Mouse (Mus musculus): Measurements from ENCODE around the gene Cby1. TPM values are rescaled to one million over a fixed set of nuclear protein-coding genes. Genes with fewer than 3 reads are reported as not detected.
"Not testable (repeated sequence)": the region's sequence is repeated elsewhere in the genome, so short reads cannot be mapped to it uniquely, and the experiment has no call there.

Gene Cby1
- total RNA-seq (2021): 10 to 100 TPM; 30.9 to 35.5 TPM

- DNase-seq: peak; percentile 97
Measured at GRCm38 (mm10) chr15:79658531-79659375, at the start of gene Cby1, which contains the start of gene Fam227a. TSS of gene Cby1 (plus strand) at chr15:79659199. TSS of gene Fam227a (minus strand) at chr15:79658956.

DNA sequence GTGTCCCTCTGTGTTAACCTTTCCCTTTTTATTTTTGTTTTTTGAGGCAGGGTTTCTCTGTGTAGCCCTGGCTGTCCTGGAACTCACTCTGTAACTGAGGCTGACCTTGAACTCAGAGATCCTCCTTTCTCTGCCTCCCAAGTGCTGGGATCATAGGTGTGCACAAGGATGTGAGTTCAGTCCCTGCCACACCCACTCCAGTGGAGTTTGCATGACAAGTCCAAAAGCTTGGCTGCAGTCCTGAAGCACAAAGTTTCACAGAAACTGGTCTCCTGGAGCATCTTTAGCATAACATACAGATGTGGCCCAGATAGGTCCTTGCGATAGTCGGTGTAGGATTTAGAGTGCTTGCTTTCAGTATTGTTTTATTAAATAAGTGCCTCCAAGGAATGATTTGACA is 49.8 kb upstream of the Cby1 start:
- no peak for DNase-seq

DNA sequence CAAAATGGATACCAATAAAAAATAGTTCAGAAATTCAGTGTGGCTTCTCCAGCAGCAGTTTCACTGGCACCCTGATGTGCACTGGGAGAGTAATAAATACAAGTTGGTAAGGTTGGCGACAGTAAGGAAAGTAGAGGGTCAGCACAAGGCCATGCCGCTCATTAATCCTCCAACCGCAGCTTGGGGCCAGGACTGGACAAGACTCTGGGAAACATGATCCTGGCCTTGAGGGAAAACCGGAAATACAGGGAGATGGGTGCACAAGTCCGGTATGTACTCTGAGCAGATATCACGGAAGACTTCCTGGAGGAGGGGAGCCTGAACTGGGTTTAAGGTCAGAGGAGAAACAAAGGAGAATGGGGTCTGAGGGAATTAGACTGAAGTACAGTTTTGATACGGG is 43.5 kb upstream of the Cby1 start:
- no peak for DNase-seq

DNA sequence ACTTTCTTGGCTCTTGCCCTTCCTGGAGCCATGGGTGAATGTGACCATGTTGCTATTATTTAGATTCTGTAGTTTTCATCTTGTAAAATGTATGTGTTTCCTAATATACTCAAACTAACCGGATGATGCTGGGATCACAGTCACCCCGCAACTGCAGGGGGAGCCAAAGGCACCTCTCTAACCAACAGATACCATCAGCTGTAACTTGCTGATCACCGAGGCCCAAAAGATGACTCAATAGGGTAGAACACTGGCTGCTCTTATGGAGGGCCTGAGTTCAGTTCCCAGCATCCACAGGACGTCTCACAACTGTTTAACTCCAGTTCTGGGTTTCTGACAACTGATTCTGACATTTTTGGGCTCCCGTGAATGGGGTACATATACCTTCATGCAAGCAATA is 42.3 kb upstream of the Cby1 start:
- no peak for DNase-seq

DNA sequence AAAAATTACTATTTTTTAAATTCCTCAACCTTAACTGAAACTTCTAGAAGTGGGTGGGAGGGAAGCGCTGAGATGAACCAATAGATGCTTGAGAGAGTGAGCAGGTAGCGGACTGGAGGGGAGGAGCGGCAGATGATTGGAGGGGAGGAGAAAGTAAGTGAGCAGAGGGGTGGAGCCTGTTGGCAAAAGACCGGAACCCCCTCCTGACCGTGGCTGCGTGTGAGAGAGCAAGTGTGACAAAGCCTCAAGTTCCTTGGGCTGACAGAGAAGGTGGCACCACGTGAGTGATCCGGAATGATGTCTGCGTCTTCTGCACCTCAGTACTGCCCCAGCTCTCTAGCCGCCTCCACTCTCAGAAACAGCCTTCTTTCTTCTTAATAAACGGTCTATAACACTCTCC is 41.9 kb upstream of the Cby1 start:
- no peak for DNase-seq

GRCm38 (mm10) chr15:79618456-79618855 is 40.5 kb upstream of the Cby1 start:
- no peak for DNase-seq

- DNase-seq: no peak
Measured at GRCm38 (mm10) chr15:79619770-79620414, 39.1 kb upstream of the Cby1 start.

DNA sequence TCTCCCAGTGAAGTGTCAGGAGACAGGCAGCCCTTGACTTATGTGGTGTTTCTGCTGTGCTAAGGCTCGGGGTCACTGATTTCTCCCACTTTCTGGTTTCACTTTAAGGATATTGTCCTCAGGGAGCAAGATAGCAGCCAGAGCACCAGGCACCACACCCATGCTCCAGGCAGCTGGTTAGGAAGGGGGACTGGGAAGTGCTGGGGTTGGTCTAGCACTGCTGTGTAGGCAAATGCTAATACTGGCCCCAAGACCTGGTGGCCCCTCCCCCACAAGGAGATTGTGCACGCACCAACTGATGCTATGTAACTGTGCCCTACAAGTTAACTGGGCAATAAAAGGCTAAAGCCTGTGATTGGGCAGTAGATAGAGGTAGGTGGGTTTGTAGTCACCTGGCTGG is 28.5 kb upstream of the Cby1 start:
- DNase-seq: no peak

- no peak for DNase-seq
Measured at GRCm38 (mm10) chr15:79641135-79641817, 17.7 kb upstream of the Cby1 start.

- no peak for DNase-seq
Measured at GRCm38 (mm10) chr15:79645483-79645882, 13.5 kb upstream of the Cby1 start.

DNA sequence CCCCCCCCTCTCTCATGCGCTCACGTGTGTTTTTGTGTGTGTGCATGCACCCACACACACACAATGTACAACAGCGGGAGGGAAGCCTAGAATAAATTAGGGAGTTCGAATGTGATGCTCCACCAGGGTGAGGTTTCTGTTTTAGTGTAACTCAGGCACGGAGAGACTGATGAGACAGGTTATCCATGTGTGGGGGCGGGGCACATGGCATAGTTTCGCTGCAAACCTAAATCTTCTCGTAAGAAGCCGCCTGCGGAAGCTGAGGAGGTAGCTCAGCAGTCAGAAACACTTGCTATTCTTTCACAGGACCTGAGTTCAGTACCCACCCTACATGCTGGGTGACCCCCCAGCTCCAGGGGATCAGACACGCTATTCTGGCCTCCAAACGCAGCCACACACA is 10.9 kb upstream of the Cby1 start:
- DNase-seq: no peak

GRCm38 (mm10) chr15:79650569-79650968 is 8.4 kb upstream of the Cby1 start:
- peak; percentile 58 for DNase-seq

- DNase-seq: no peak
Measured at GRCm38 (mm10) chr15:79651481-79651880, 7.5 kb upstream of the Cby1 start.

- DNase-seq: no peak
Measured at GRCm38 (mm10) chr15:79656451-79656850, 2.5 kb upstream of the Cby1 start.

GRCm38 (mm10) chr15:79657837-79658530 is 1.0 kb upstream of the Cby1 start:
- DNase-seq: peak; percentile 87

DNA sequence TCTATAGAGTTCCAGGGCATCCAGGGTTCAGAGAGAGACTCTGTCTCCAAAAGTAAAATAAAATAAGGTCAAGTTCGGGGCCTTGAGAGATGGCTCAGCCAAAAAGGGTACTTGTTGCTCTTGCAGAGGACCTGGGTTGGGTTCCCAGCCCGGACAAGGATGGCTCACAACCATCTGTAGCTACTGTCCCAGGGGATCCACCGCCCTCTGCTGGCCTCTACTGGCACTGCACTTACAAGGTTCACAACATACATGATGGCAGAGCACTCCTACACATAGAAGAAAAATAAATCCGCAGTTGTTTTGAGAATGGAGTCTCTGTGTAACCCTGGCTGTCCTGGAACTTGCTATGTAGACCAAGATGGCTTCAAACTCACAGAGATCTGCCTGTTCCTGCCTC is 2.9 kb downstream of the Cby1 start:
- peak; percentile 56 for DNase-seq

DNA sequence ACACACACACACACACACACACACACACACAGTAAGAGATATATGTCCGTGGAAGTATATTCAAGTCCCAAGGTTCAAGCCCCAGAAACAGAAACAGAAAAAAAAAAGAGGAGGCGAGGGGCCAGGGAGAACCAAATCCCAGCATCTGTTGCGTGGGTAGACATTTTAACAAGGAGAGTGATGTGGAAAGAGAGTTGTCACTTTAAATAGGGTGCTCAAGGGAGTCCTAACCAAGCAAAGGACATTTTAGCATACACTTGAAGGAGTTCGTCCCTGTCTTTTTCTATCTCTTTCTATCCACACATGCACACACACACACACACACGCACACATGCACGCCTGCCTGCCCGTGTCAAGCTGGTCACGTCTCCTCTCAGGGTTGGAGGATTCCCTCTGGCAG is 5.7 kb downstream of the Cby1 start:
- no peak for DNase-seq

DNA sequence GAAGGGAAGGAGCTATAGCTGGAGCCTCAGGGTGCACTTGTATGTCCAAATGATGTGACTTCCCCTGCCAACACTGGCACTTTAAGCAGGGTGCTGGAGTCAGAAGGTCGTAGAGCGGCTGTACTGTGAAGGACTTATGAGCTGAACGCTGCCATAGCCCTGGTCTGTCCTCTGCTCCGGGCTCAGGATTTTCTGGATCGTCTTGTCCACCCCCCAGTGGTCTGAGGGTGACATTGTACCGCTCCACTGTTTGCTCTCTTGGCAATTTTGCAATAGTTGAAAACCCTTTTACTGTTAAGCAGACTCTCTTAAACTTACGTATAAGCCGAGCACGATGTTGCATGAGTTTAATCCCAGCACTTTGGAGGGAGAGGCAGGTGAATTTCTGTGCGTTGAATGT is 10.2 kb downstream of the Cby1 start:
- peak; percentile 43 for DNase-seq

DNA sequence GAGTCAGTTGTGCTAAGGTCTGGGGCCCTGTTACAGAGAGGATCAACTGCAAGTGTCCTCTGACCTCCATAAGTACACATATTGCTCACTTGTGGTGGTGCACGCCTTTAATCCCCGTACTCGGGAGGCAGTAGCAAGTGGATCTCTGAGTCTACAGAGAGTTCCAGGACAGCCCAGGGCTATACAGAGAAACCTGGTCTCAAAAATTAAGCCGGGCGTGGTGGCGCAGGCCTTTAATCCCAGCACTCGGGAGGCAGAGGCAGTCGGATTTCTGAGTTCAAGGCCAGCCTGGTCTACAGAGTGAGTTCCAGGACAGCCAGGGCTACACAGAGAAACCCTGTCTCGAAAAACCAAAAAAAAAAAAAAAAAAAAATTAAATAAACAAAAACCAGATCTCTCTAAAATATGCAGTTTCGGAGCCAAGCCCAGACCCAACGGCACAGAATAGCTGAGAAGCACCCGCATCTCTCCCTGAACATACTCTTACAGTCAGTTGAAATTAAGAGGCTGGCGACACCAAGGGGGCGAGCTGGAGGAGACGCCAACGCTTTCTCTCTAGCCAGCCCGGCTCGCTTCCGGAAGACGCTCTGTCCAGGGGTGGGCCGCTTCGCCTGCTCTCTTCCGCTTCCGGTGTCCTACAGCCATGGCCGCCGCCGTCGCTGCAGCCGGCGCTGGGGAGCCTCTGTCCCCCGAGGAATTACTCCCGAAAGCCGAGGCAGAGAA is 11.4 kb downstream of the Cby1 start, which contains the start of gene Tomm22:
Gene Tomm22 (plus strand): TSS at position 613 of the 723 bp plus-strand sequence.
- peak; percentile 91 for DNase-seq

GRCm38 (mm10) chr15:79670972-79671299 is 11.9 kb downstream of the Cby1 start:
- DNase-seq: no peak

DNA sequence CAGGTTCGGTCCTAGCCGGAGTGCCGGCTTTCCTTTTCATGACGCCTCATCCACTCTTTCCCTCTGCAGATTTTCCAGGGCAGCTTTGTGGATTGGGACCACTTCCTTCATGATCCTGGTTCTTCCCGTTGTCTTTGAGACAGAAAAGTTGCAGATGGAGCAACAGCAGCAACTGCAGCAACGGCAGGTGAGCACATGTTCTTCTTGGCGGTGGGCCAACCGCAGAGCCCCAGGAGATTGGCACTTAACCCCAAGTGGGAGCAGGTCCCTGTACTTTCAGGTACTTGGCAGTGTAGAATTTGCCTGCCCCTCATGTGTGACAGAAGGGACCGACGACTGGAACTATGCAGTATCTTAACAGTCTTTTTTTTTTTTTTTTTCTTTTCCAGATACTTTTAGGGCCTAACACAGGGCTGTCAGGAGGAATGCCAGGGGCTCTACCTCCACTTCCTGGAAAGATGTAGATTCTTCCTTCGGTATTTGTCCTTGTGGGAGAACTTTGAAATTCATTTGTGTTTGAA is 12.9 kb downstream of the Cby1 start:
- not testable (repeated sequence) for DNase-seq

DNA sequence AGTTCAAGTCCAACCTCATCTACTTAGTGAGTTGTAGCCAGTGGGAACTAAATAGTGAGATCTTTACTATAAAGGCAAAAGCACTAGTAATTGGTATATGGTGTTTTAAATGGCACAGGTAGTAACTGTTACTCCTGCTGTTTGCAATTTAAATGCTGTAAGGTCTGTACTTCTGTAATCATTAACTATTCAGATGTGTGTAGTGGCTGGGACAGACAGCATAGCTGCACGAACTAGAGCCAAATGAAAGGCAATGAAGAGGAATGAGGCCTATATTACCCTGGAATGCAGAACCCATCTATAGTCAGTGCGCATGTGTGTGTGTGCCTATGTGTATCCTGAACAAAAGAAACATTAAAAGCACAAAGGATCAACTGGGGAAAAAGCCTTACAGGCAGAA is 18.9 kb downstream of the Cby1 start:
- no peak for DNase-seq
